Mouse (Mus musculus) kidney, embryonic 16.5 days (tissue): ENCODE data around the gene Jtb. TPM values are rescaled to one million over a fixed set of nuclear protein-coding genes. Genes with fewer than 3 reads are reported as not detected.

Experiments used
- ATAC-seq: fragments of 200-750 bp; cut with Nextera tagmentation; 2 replicates; pipeline ENCODE4 v1.8.0; 2017; ENCODE audit warnings: moderate TSS enrichment; ENCODE audit not compliant: low FRiP score, low TSS enrichment
- H3K27ac ChIP-seq: fragments of 300-500 bp; sonication (generic); 2 replicates; pipeline ENCODE4 v1.5.1; 2014; ENCODE audit warnings: low read length
- H3K27me3 ChIP-seq: fragments of 300-500 bp; sonication (generic); 2 replicates; pipeline ENCODE4 v1.6.1; 2014; ENCODE audit warnings: low read length, control low read depth, mixed read lengths; ENCODE audit not compliant: insufficient read depth
- H3K36me3 ChIP-seq: fragments of 300-500 bp; sonication (generic); 2 replicates; pipeline ENCODE4 v1.6.1; 2014; ENCODE audit warnings: low read length, control low read depth, mixed read lengths; ENCODE audit not compliant: insufficient read depth
- H3K4me1 ChIP-seq: fragments of 300-500 bp; sonication (generic); 2 replicates; pipeline ENCODE4 v1.6.1; 2014; ENCODE audit warnings: low read length, control low read depth, mixed read lengths; ENCODE audit not compliant: insufficient read depth
- H3K4me2 ChIP-seq: fragments of 300-500 bp; sonication (generic); replicated peaks from 2 replicates; pipeline ENCODE4 v1.6.1; 2014; ENCODE audit warnings: low read depth, low read length
- H3K4me3 ChIP-seq: fragments of 300-500 bp; sonication (generic); 2 replicates; pipeline ENCODE4 v1.5.1; 2014; ENCODE audit warnings: mild to moderate bottlenecking, low read length
- H3K9ac ChIP-seq: fragments of 300-500 bp; sonication (generic); replicated peaks from 2 replicates; pipeline ENCODE4 v1.6.1; 2014; ENCODE audit warnings: low read length
- H3K9me3 ChIP-seq: fragments of 300-500 bp; sonication (generic); 2 replicates; pipeline ENCODE4 v1.6.1; 2016; ENCODE audit warnings: low read length, control low read depth
- WGBS: fragments of 180-500 bp; shearing (Covaris S2); extraction: QIAGEN DNeasy Blood & Tissue Kit; methylation state at CpG from one replicate; pipeline ENCODE4 v1.1.7; 2014; 5-methylcytosine and 5-hydroxymethylcytosine counted together
- microRNA-seq: library from miRNA; unstranded; fragments of <30 nt; microRNA quantifications from one replicate; pipeline ENCODE4, GENCODE M21; 2016
- polyA plus RNA-seq: library from polyadenylated mRNA; unstranded; fragments of >200 nt; fragmentation: Nextera tagmentation; extraction: Ambion mirVana; gene quantifications from 2 replicates; pipeline ENCODE4 v1.2.1, GENCODE M21; 2015

Gene Jtb
- polyA plus RNA-seq, 1 experiment from 2014 or later: 105 TPM

GRCm38 (mm10) chr3:90280708-90281107, 49.3 kb downstream of the Jtb start:
- Histone ChIP-seq H3K4me3 (no peak overlapping the region), H3K4me1 (no peaks in the 10 kb centered on the region), H3K9ac (no peak overlapping the region), H3K27me3 (no peaks in the 10 kb centered on the region), H3K9me3 (no peaks in the 10 kb centered on the region), H3K4me2 (no peak overlapping the region), H3K27ac (no peak overlapping the region), H3K36me3 (peaks cover 13% of the 10 kb centered on the region)
- no peak for ATAC-seq
- 91% methylated on average over 9 of the region's 9 CpGs for WGBS

GRCm38 (mm10) chr3:90284150-90284549, 52.8 kb downstream of the Jtb start:
- H3K4me2 ChIP-seq: no peak overlapping the region
- H3K4me1 ChIP-seq: no peaks in the 10 kb centered on the region
- peaks cover 8% of the 10 kb centered on the region; the same call in 1 of the 2 replicates for H3K36me3 ChIP-seq
- H3K9ac ChIP-seq: no peak overlapping the region
- 91% methylated on average over 2 of the region's 2 CpGs for WGBS
- H3K4me3 ChIP-seq: no peak overlapping the region
- H3K27ac ChIP-seq: no peak overlapping the region
- no peak for ATAC-seq
- no peaks in the 10 kb centered on the region for H3K9me3 ChIP-seq
- no peaks in the 10 kb centered on the region for H3K27me3 ChIP-seq

Small RNA genes lying within 50 kb of the gene (microRNA-seq; reads per million reads assigned to microRNA genes)
- gene Mir7012: not detected

Other genes starting within 250 kb of the Jtb start
- gene Hax1, start 232.8 kb upstream of the Jtb start, polyA plus RNA-seq: 175 and 189 TPM in 2 replicates
- 184 and 187 TPM in 2 replicates for gene 4933434E20Rik, start 180.0 kb upstream of the Jtb start, polyA plus RNA-seq
- 152 and 198 TPM in 2 replicates for gene Ubap2l, start 179.0 kb upstream of the Jtb start, polyA plus RNA-seq
- 543 and 583 TPM in 2 replicates for gene Tpm3, start 158.9 kb upstream of the Jtb start, polyA plus RNA-seq
- 0.36 and 0.60 TPM in 2 replicates for gene Nup210l, start 127.5 kb upstream of the Jtb start, polyA plus RNA-seq
- gene Rps27, start 17.9 kb upstream of the Jtb start, polyA plus RNA-seq: 1,193 and 1,390 TPM in 2 replicates
- 37.2 and 42.6 TPM in 2 replicates for gene Rab13, start 17.9 kb upstream of the Jtb start, polyA plus RNA-seq
- 6.5 and 6.8 TPM in 2 replicates for gene Creb3l4, start 11.9 kb downstream of the Jtb start, polyA plus RNA-seq
- 108 and 114 TPM in 2 replicates for gene Slc39a1, start 16.6 kb downstream of the Jtb start, polyA plus RNA-seq
- gene Crtc2, start 22.6 kb downstream of the Jtb start, polyA plus RNA-seq: 24.8 and 33.7 TPM in 2 replicates
- gene Dennd4b, start 33.6 kb downstream of the Jtb start, polyA plus RNA-seq: 3.7 and 4.7 TPM in 2 replicates
- 11.3 and 15.4 TPM in 2 replicates for gene Gatad2b, start 61.6 kb downstream of the Jtb start, polyA plus RNA-seq
- 15.7 and 18.3 TPM in 2 replicates for gene Slc27a3, start 158.3 kb downstream of the Jtb start, polyA plus RNA-seq
- gene Ints3, start 202.0 kb downstream of the Jtb start, polyA plus RNA-seq: 32.7 and 33.3 TPM in 2 replicates
- gene Npr1, start 234.3 kb downstream of the Jtb start, polyA plus RNA-seq: 20.0 and 20.5 TPM in 2 replicates
- gene Ilf2, start 244.5 kb downstream of the Jtb start, polyA plus RNA-seq: 219 and 223 TPM in 2 replicates